Mouse (Mus musculus) gonadal fat pad, adult 2 months (tissue): ENCODE measurements at regions not wholly inside any gene's neighbourhood (a gene's known extent, or its start where the extent isn't known, plus 50 kb on each side); places are given as distances from the start of the nearest gene placed in this dataset.

Source experiments
- DNase-seq: peaks from one replicate; pipeline ENCODE4 v3.0.0-alpha.2; 2012; ENCODE audit warnings: low read depth

DNA sequence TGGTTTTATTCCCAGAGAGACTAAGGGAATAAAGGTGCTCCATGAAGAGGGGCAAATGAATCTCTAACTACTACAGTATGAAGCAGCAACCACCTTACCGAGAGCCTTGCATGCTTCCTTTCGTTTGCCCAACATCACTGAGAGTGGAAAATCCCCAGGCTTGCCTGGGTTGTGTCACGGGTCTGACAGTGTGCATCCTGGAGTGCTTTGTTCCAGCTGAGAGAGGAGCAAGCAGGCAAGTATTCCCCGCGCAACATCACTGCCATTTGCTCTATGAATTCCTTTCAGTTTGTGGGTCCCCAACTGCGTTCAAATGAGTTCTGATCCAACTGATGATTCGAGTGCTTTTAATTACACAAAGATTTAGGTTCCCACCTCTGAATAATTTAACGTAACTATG lies 253.9 kb upstream of the Nsun2 start:
- DNase-seq = no peak

DNA sequence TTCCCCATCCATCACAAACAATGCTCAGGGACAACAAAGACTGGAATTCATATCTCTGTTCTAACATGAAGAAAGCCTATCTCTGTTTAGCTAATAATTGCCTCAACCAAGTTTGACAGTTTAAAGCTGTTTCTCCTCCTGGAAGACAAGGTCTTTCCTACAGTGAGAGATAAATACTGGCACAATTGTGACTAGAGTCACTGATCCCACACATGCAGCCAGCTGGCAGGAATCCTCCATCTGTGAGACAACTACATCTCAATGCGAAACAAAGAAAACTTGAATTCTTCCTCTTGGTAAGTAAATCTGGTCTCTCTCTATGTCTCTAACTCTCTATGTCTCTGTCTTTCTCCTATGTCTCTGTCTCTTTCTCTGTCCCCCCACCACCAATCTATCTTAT lies 239.1 kb upstream of the Nsun2 start:
- no peak for DNase-seq

DNA sequence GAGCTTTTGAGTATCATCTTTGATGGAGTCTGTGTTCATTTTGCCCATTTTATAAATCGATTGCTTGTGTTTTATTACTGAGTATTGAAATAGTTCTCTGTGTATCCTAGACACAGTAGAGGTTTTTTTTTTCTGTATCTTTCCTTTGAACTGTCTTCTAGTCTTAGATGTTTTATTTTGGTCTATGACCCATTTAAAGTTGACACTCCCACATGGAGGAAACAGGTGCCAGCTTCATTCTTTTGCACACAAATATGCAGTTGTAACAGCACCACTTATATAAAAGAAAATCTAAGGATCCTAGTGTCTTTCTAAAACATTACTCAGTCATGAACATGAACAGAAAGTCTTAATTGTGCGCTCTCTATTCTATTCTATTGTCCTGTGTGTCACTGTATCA lies 230.2 kb upstream of the Nsun2 start:
- no peak for DNase-seq

DNA sequence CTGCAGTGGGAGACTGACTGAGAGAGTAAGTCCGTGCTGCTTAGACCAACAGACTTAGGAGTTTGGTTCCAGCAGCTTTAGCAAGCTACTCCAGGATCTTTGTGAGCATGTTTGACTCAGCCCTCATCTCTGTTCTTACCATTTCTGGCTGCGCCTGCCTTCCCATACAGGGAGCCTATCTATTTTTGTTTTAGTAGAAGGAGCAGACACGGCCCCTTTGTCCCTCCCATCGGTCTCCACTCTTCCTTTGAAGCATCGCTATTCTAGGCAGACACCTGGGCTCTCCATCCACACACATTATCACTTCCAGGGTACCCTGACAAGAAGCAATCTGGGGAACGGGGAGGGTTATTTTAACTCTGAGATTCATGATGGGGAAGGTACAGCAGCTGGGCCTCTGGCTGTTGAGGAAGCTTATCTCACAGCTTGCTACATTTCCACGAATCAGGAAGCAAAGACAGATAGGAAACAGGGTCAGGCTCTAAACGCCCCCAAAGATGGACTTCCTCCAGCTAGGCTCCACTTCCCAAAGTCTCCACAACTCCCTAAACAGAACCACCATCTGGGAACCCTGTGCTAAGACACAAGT lies 203.0 kb upstream of the Nsun2 start:
- DNase-seq = no peak

DNA sequence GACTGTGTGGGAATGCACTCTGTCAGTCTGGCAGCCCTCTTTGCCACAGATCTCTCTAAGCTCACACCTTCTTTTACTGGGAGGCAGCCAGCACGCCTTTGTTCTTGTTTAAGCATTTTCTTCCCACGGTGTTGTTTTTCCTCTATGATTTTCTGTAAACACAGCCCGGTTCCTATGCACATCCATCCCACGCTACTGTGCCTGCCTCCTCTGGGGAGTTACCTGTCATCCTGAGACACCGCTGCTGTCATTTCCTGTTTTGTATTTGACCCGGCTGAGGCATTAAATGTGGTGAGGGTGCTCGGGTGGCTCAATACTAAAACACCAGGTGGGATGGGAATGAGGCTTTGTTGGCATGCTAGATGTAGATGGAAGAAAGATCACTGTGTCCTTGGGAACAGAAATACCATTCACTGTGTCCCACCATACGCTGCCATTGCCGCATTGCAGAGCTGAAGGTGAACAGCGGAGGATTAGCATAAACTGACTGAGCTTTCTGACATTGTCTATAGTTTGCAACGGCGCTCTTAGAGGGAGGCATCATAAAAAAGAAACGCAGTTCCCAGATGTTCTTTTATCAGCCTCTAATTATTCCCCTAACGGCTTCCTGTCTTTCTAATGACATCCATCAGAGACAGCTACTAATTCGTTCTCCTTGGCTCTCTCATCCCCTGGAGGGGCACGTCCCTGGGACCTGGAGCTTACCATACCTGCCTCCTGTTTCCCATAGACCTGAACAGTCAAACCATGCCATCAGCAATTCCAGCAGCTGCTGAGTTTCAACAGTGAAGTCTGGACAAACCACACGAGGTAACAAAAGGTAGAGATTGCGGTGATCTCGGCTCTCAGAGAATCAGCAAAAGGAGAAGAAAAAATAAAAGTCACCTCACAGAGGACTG lies 201.8 kb upstream of the Nsun2 start:
- no peak for DNase-seq

DNA sequence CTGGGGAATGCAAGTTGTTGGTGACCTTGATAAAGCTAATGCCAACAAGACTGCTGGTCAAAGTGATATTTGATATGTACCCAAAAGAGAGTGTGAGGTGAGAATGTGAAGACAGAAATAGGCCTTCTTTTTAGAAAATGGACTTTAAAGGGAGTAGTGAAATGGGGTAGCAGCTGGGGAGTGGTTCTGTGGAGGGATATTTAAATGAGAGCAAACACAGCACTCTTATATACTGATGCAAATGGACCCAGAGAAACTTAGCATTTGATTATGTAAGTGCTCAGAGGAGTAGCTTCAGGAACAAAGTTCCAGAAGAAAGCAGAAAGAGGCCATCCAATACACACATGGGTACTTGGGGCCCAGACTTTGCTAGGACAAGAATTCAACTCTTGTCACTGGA lies 189.7 kb upstream of the Nsun2 start:
- DNase-seq = no peak

DNA sequence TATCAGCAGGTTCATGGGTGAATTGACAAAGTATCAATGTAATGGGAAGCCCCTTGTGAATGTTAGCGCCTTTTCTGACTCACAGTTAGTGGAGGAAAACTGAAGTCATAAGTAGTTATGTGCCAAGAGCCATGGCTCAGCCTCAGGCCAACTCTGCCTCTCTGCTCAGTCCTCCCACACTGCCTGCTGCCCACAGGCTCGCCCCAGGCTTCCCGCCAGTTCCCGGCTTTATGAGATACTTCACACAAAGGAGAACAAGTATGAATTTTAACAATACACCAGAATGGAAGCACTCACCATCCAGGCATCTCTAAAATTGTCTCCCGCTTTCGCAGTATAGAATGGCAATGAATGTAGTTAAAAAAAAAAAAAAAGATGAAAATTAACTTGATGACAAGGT lies 176.1 kb upstream of the Nsun2 start:
- no peak for DNase-seq

DNA sequence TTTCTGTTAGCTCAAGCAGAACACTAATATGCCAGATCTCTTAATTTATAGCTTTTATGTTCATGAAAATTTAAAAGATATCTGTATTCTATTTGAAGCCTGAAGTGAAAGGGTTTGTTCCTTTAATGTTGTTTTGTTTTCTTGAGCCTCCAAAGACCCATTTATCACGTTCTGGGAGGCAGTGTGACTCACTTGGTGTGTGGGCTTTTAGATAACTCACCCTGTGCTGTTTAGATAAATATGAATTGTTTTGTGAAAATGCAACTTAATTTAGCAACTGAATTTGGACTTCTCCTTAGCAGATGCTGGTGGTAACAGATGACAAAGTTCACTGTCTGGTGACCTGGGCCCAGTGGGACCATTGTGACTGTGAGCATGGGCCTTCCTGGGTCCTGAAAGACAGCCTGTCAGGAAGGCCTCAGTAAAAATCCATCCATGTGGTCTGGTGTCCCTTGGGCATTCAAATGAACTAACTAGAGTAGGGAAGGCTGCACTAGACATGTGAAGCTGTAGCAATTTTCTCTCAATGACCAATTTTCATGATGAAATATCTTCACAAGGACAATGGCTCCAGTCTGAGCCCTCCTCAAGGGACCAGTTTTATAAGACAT lies 167.6 kb upstream of the Nsun2 start:
- no peak for DNase-seq

DNA sequence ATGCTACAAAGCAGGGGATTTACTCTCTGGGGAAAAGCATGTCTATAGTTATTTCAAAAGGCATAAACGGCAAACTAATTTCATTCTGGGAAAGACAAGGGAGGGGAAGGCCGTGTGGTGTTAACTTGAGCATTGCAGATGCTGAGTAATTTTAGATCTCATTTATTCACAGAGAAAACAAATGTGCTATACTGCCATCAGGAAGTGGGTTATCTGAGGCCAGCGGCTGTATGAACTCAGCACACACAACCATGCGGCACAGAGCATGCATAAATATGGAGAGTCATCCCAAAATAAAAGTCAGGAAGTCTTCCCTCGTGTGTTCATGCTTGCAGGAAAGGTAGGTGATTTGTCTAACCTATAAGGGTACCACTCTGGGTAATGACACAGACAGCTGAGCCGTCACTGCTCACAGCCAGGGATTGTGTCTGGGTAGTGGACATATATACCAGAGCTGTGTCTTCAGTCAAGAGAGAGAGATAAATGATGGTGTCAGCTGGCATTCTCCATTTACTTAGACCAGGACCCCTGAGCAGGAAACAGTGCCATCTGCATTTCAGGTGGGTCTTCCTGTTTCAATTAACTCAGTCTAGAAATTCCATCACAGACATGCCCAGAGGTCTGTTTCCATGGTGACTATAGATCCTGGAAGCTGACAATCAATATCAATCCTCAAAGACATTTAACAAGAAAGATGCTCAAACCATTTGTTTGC lies 160.3 kb upstream of the Nsun2 start:
- no peak for DNase-seq

DNA sequence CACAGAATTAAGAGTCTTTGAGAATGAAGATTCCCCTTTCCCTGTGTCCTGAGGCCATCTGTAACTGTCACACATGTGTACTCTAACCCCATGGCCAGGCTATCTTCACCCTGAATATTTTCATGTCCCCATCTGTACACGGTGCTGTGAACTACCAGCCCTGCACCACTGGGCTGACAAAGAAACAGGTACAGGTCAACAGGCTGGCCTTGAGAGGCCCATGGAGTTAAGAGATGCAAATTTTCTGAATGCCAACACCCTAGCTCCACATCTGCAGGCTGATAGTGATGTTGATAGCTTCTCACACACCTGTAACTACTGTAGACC lies 159.8 kb upstream of the Nsun2 start:
- DNase-seq = no peak

DNA sequence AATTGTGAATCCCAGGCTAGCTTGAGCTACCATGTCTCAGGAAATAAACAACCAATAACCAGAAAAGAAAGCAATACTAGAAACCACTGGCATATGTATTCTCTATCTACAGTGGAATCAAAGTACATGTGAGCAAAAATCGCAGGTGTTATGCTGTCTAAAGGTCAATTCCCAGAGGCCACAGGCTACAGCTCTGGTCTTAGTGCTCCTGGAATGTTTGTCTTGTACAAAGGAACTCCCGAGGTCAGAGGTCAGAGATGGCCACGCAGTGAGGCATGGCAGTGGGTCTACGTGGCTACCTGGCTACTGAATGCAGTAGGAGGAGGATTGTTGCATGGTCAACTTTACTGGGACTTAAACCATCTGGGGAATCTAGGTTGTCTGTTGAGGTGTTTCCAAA lies 153.1 kb upstream of the Nsun2 start:
- no peak for DNase-seq

DNA sequence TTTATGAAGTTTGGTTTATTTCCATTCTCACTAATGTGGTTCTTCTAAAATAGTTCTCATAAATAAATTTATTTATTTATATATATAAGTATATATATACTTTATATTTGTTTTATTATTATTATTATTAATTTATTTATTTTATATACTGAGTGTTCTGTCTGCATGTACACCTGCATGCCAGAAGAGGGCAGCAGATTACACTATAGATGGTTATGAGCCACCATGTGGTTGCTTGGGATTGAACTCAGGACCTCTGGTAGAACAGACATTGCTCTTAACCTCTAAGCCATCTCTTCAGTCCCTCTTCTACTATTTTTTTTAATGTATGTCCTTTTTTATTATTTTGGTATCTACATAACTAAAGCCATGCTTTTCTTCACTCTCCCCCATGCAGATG lies 148.8 kb upstream of the Nsun2 start:
- no peak for DNase-seq

DNA sequence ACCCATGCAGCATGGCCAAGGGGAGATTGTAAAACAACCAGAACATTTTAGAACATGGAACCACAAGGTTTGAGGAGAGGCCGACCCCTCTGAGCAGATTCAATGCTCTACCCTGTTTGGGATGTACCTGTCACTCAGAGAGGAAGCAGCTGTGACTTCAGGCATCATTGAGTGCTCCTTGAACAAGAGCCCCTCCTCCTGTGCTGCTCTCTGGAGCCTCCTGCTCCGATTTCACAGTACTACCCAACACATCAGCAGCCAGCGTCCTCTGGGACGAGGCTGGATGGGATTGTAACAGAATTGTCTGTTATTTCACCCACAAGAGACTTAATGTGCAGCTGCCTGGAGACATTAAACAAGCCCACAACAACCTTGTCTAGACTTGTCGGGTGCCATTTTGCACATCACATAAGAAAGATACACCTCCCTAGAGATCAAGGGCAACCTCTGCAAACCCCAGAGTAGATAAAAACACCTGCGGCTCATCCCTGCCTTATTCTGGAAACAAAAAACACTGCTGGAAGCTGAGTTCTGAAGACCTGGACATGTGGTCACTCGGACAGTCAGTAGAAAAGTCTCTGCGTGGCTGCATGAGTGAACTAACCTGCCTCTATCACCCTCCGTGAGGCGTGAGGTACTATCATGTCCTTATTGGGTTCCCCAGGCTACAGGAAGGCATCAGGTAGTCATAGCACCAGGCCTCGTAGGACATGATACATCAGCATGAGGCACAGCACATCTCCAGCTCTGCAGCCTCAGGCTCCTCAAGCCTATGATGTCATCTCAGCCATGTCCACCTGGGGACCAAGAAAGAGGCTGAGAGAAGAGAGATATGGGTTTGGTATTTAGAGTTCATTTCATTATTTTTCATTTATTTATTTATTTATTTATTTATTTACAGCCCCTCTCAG lies 140.4 kb upstream of the Nsun2 start:
- no peak for DNase-seq

DNA sequence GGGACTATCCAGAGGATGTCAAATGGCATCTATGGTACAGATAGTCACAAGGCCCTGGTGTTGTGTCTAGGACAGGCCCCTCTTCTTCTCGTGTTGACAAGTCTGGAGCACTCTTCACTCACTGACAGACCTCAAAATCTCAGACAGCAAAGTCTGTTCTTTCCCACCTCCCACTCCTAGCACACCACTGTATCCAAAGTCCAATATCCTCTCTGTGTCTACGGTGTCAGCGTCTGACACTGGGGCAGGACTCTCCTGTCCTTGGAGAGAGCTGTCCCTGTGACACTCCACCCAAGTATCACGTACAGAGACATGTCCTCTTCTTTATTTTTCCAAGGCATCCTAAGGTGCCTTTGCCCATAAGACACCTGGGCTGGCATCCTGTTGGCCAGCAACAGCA lies 139.0 kb upstream of the Nsun2 start:
- DNase-seq = no peak

DNA sequence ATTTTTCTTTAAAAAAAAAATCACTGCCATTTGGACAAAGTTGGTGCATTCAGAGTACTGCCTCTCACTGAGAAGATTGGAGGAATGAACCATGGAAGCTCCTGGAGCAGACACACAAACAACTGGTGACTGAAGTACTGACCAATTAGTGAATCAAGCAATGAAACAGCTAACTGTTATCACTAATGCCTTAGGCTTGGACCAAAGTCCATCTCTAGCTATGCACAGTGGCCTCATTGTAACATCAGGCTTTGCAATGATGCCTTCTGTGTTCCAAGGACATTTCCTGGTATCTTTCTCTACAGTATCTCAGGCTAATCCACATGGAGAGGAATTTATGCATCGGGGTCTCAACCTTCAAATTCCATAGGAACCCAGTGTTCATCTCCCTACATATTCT lies 123.2 kb upstream of the Nsun2 start:
- no peak for DNase-seq

DNA sequence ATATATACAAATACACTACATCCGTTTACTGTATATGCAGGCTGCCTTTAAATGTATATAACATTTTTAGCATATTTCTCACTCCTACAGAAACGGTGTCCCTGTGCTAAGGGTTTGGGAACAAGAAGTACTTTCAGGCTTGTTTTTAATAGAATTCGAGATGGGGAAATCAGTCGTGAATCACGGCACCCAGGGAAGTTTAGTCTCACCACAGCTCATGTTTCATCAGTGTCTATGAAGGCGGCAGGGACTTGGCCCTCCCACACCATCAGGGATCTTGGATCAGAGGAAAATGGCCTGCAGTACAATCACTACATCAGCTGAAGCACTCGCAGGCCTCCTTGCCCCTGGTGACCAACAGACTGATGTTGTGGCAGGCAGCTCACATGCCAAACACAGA lies 118.7 kb upstream of the Nsun2 start:
- no peak for DNase-seq

DNA sequence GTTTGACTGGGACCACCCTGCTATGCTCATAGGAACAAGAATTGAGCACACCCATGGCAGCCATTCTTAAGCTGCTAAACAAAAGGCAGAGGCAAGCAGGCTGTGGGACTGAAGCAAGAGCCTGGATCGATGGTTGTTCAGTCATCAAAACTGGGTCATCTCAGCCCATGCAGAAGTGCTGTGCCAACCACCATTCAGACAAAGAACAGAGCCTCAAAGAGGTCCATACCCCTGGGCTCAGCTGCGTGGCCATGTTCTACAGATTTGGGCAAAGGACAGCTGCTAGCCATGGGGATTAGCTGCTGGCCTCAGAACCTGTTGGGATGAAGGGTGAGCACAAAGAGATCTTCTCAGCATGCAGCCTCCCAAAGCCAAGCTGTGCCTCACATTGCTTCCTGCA lies 116.8 kb upstream of the Nsun2 start:
- DNase-seq = no peak

DNA sequence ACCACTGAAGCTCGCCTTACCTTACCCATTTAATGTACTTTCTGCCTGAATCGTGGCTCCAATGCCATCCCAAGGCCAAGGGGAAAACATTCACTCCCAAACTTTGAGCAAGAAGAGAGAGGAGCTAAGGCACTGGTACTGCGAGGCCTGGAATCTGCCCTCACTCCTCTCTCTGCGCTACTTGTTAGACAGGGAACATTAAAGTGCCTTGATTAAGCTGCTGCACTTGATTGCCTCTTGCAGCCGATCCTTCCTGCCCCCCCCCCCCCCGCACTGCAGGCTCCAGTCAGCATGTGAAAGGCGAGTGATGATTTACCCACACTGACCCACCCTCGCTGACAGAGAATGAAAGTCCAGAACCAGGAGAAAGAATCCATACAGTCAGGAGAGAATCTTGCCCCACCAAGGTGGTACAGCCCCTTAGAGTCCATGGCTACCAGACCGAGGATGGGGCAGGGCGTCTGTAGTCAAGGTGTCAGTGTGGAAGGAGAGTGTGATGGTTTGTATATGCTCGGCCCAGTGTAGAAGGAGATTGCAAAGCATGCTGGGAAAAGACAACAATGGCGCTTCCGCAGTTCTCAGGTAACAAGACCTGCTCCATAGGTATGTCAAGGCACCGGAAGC lies 115.6 kb upstream of the Nsun2 start:
- no peak for DNase-seq

DNA sequence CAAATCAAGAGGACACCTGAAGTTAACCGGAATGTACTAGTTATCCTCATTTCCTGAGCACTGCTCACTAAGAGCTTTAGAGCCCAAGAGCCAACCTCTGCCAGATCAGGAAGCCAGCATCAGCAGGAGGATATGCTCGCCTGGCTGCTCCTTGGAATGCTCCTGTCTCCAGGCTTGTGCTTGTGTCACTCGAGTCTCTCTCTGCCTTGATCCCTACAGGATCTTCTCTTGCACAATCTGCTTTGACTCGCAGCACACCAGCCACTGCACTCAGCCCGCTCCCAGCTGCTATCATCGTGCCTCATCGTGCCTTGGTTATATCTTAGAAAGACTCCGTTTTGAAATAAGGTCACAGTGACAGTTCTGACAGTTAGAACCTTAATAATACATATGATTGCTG lies 113.4 kb upstream of the Nsun2 start:
- DNase-seq = no peak

DNA sequence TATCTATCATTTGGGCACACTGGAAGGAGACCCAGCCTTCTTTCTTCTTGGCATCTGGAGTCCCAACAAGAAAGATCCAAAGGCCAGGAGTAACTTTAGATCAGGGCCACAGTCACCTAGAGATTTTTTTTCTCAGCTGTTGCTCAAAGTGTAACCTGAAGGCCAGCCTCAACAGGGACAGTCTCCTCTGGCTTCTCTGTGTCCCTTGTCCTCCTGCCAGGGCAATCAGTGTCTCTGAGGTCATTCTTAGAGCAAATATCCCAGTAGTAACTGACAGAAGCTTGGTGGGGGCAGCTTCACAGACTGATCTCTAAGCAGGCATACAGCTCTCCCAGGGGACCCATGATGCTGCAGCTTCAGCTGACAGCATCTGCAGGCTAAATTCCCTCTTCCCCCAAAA lies 111.6 kb upstream of the Nsun2 start:
- no peak for DNase-seq

DNA sequence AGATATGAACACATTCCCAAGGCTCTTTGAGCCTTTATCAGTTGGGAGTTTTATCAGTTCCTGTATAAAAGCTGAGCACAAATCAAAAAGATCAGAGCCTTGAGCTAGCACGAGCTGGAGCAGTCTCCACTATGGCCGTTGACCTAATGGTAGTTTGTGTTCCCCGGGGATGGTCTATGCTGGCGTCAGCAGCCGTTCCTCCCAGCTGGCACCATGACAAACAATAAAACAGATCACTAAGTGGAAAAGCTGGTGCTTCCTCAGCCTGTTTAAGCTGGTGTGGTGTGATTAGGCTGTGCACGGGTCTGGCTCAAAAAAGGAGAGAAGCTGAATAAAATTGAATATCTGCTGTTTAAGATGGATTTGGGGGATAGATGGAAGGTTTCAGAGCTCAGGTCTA lies 107.4 kb upstream of the Nsun2 start:
- DNase-seq = no peak
